Mouse (Mus musculus): ENCODE data around the gene Arhgef17.

DNA sequence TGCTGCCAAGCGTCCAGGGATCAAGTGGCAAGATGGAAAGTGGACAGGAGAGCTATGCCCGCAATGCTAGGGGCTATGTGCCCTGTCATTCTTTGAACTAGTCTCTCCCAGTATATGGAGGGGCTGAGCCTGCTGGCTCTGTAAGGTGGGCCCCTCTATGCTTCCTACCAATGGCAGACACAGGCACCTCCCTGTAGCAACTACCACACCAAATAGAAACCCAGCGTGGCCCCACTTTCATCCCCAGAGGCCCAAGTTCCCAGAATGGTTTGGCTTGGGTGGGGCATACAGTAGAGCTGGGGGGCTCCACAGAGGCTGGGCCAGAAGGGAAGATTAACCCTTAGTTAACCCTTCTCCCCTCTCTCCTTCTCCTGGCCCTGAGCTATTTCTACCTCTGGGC is 71.5 kb downstream of the Arhgef17 start:
- no peak for TF ChIP-seq HCFC1 (IDR thresholded peaks at IDR 0.05; ENCODE audit: borderline replicate concordance, insufficient read depth, low read length)
- no peak for TF ChIP-seq ZNF384 (IDR thresholded peaks at IDR 0.05; ENCODE audit: low read depth, low read length)
- TF ChIP-seq ZC3H11A (IDR thresholded peaks at IDR 0.05; ENCODE audit: borderline replicate concordance, low read depth, low read length), result no peak
- no peak for TF ChIP-seq MAFK (IDR thresholded peaks at IDR 0.05; ENCODE audit: insufficient read depth, low read depth, low read length)
